Mouse (Mus musculus) brain, embryonic 14.5 days (tissue): ENCODE measurements around the gene Galr2.

Experiments used
- CTCF ChIP-seq: fragments of 200-500 bp; IDR thresholded peaks from 2 replicates; pipeline ENCODE4 v1.5.1; 2012; ENCODE audit warnings: inconsistent platforms, mild to moderate bottlenecking, moderate library complexity, borderline replicate concordance; ENCODE audit not compliant: insufficient read depth, insufficient read length; ENCODE audit errors: extremely low read depth
- POLR2A ChIP-seq: fragments of 200-500 bp; IDR thresholded peaks from 2 replicates; pipeline ENCODE4 v1.6.1; 2012; ENCODE audit warnings: mild to moderate bottlenecking, inconsistent platforms, borderline replicate concordance; ENCODE audit not compliant: poor library complexity, insufficient read depth, insufficient read length, severe bottlenecking; ENCODE audit errors: extremely low read depth

GRCm38 (mm10) chr11:116283982-116284381, 3.2 kb downstream of the Galr2 start:
- TF ChIP-seq CTCF (no peak), POLR2A (no peak)
